Mouse (Mus musculus): ENCODE measurements around the gene Klhl41. TPM values are rescaled to one million over a fixed set of nuclear protein-coding genes. Genes with fewer than 3 reads are reported as not detected.
A peak's percentile ranks its signal among the peaks of the same experiment; 100 is the strongest.

Gene Klhl41
- polyA plus RNA-seq, 1 experiment from 2014 or later = 0.24 TPM

- H3K36me3 ChIP-seq (replicated peaks; ENCODE audit: control insufficient read depth, insufficient read depth) = no peaks in the 10 kb centered on the region
- H3K4me3 ChIP-seq (replicated peaks; ENCODE audit: low read length) = no peak overlapping the region
- no peak overlapping the region for H3K27ac ChIP-seq
- H3K4me2 ChIP-seq (replicated peaks) = no peak overlapping the region
- no peaks in the 10 kb centered on the region for H3K9me3 ChIP-seq (ENCODE audit: control insufficient read depth, low read length)
- no peaks in the 10 kb centered on the region for H3K27me3 ChIP-seq (ENCODE audit: control insufficient read depth, insufficient read depth, low read length)
- DNase-seq (ENCODE audit: low spot score) = no peak
- peaks cover 7% of the 10 kb centered on the region; the same call in 1 of the 2 replicates for H3K4me1 ChIP-seq (replicated peaks; ENCODE audit: control insufficient read depth, insufficient read depth, low read length)
- WGBS = 93% methylated on average over 11 of the region's 11 CpGs
- no peak overlapping the region for H3K9ac ChIP-seq
- ATAC-seq (ENCODE audit: low FRiP score) = no peak
Observed at GRCm38 (mm10) chr2:69644968-69645617, 24.8 kb upstream of the Klhl41 start.

- Histone ChIP-seq H3K4me2 (replicated peaks) (peak within 1 kb of the TSS; percentile 71), H3K27me3 (ENCODE audit: control insufficient read depth, insufficient read depth, low read length) (no peaks in the 10 kb centered on the region), H3K36me3 (replicated peaks; ENCODE audit: control insufficient read depth, insufficient read depth) (0 out of 2 replicates have a peak, but pooled peaks cover under 1% of the 10 kb centered on the region), H3K4me3 (replicated peaks; ENCODE audit: low read length) (peak within 1 kb of the TSS; percentile 66), H3K9me3 (ENCODE audit: control insufficient read depth, low read length) (no peaks in the 10 kb centered on the region), H3K9ac (peak within 1 kb of the TSS; percentile 75), H3K4me1 (replicated peaks; ENCODE audit: control insufficient read depth, insufficient read depth, low read length) (peaks cover 7% of the 10 kb centered on the region; the same call in 1 of the 2 replicates), H3K27ac (no peak within 1 kb of the TSS)
- ATAC-seq (ENCODE audit: low FRiP score) = peak; percentile 96
- DNase-seq (ENCODE audit: low spot score) = peak; percentile 87
- WGBS = 3% methylated on average over 43 of the region's 43 CpGs
Observed at GRCm38 (mm10) chr2:69646726-69647490, 23.0 kb upstream of the Klhl41 start, which contains the start of gene Bbs5. TSS of gene Bbs5 (plus strand) at chr2:69647171.

- Histone ChIP-seq H3K9me3 (ENCODE audit: control insufficient read depth, low read length) (no peaks in the 10 kb centered on the region), H3K27ac (no peak overlapping the region), H3K9ac (no peak overlapping the region), H3K27me3 (ENCODE audit: control insufficient read depth, insufficient read depth, low read length) (no peaks in the 10 kb centered on the region), H3K4me3 (replicated peaks; ENCODE audit: low read length) (no peak overlapping the region), H3K4me1 (replicated peaks; ENCODE audit: control insufficient read depth, insufficient read depth, low read length) (peaks cover 7% of the 10 kb centered on the region; the same call in 1 of the 2 replicates), H3K36me3 (replicated peaks; ENCODE audit: control insufficient read depth, insufficient read depth) (peaks cover 26% of the 10 kb centered on the region), H3K4me2 (replicated peaks) (no peak overlapping the region)
- no peak for ATAC-seq (ENCODE audit: low FRiP score)
- no peak for DNase-seq (ENCODE audit: low spot score)
- 88% methylated on average over 5 of the region's 5 CpGs for WGBS
Observed at GRCm38 (mm10) chr2:69649716-69650115, 20.2 kb upstream of the Klhl41 start.

- no peak overlapping the region for H3K27ac ChIP-seq
- WGBS = 93% methylated on average over 4 of the region's 4 CpGs
- ATAC-seq (ENCODE audit: low FRiP score) = no peak
- no peaks in the 10 kb centered on the region for H3K27me3 ChIP-seq (ENCODE audit: control insufficient read depth, insufficient read depth, low read length)
- no peak overlapping the region for H3K4me3 ChIP-seq (replicated peaks; ENCODE audit: low read length)
- H3K9me3 ChIP-seq (ENCODE audit: control insufficient read depth, low read length) = no peaks in the 10 kb centered on the region
- H3K4me2 ChIP-seq (replicated peaks) = no peak overlapping the region
- no peak overlapping the region for H3K9ac ChIP-seq
- no peak for DNase-seq (ENCODE audit: low spot score)
- peaks cover 84% of the 10 kb centered on the region for H3K36me3 ChIP-seq (replicated peaks; ENCODE audit: control insufficient read depth, insufficient read depth)
- no peaks in the 10 kb centered on the region for H3K4me1 ChIP-seq (replicated peaks; ENCODE audit: control insufficient read depth, insufficient read depth, low read length)
Observed at GRCm38 (mm10) chr2:69659326-69659725, 10.6 kb upstream of the Klhl41 start.

GRCm38 (mm10) chr2:69663827-69664476 is 6.0 kb upstream of the Klhl41 start:
- ATAC-seq (ENCODE audit: low FRiP score) (no peak), DNase-seq (ENCODE audit: low spot score) (no peak)
- H3K4me2 ChIP-seq (replicated peaks) = no peak overlapping the region
- H3K27me3 ChIP-seq (ENCODE audit: control insufficient read depth, insufficient read depth, low read length) = no peaks in the 10 kb centered on the region
- WGBS = 91% methylated on average over 13 of the region's 13 CpGs
- H3K27ac ChIP-seq = no peak overlapping the region
- H3K9me3 ChIP-seq (ENCODE audit: control insufficient read depth, low read length) = no peaks in the 10 kb centered on the region
- no peak overlapping the region for H3K4me3 ChIP-seq (replicated peaks; ENCODE audit: low read length)
- H3K36me3 ChIP-seq (replicated peaks; ENCODE audit: control insufficient read depth, insufficient read depth) = peaks cover 75% of the 10 kb centered on the region
- H3K4me1 ChIP-seq (replicated peaks; ENCODE audit: control insufficient read depth, insufficient read depth, low read length) = no peaks in the 10 kb centered on the region
- no peak overlapping the region for H3K9ac ChIP-seq

GRCm38 (mm10) chr2:69667656-69668055 is 2.3 kb upstream of the Klhl41 start:
- 95% methylated on average over 4 of the region's 4 CpGs for WGBS
- Histone ChIP-seq H3K27me3 (ENCODE audit: control insufficient read depth, insufficient read depth, low read length) (no peaks in the 10 kb centered on the region), H3K9me3 (ENCODE audit: control insufficient read depth, low read length) (no peaks in the 10 kb centered on the region), H3K9ac (no peak overlapping the region), H3K4me2 (replicated peaks) (no peak overlapping the region), H3K36me3 (replicated peaks; ENCODE audit: control insufficient read depth, insufficient read depth) (peaks cover 50% of the 10 kb centered on the region), H3K27ac (no peak overlapping the region), H3K4me1 (replicated peaks; ENCODE audit: control insufficient read depth, insufficient read depth, low read length) (no peaks in the 10 kb centered on the region), H3K4me3 (replicated peaks; ENCODE audit: low read length) (no peak overlapping the region)
- DNase-seq (ENCODE audit: low spot score) (no peak), ATAC-seq (ENCODE audit: low FRiP score) (no peak)

GRCm38 (mm10) chr2:69668414-69668813 is 1.5 kb upstream of the Klhl41 start:
- no peaks in the 10 kb centered on the region for H3K27me3 ChIP-seq (ENCODE audit: control insufficient read depth, insufficient read depth, low read length)
- H3K4me3 ChIP-seq (replicated peaks; ENCODE audit: low read length) = no peak overlapping the region
- no peaks in the 10 kb centered on the region for H3K4me1 ChIP-seq (replicated peaks; ENCODE audit: control insufficient read depth, insufficient read depth, low read length)
- WGBS = 63% methylated on average over 6 of the region's 6 CpGs
- DNase-seq (ENCODE audit: low spot score) (no peak), ATAC-seq (ENCODE audit: low FRiP score) (no peak)
- no peaks in the 10 kb centered on the region for H3K9me3 ChIP-seq (ENCODE audit: control insufficient read depth, low read length)
- H3K36me3 ChIP-seq (replicated peaks; ENCODE audit: control insufficient read depth, insufficient read depth) = peaks cover 43% of the 10 kb centered on the region
- no peak overlapping the region for H3K27ac ChIP-seq
- no peak overlapping the region for H3K4me2 ChIP-seq (replicated peaks)
- H3K9ac ChIP-seq = no peak overlapping the region

GRCm38 (mm10) chr2:69673723-69674122 is 3.8 kb downstream of the Klhl41 start:
- Histone ChIP-seq H3K4me2 (replicated peaks) (no peak overlapping the region), H3K9me3 (ENCODE audit: control insufficient read depth, low read length) (no peaks in the 10 kb centered on the region), H3K4me3 (replicated peaks; ENCODE audit: low read length) (no peak overlapping the region), H3K36me3 (replicated peaks; ENCODE audit: control insufficient read depth, insufficient read depth) (peaks cover 8% of the 10 kb centered on the region; the same call in 1 of the 2 replicates), H3K9ac (no peak overlapping the region), H3K27ac (no peak overlapping the region), H3K27me3 (ENCODE audit: control insufficient read depth, insufficient read depth, low read length) (no peaks in the 10 kb centered on the region), H3K4me1 (replicated peaks; ENCODE audit: control insufficient read depth, insufficient read depth, low read length) (no peaks in the 10 kb centered on the region)
- whole genome bisulfite sequencing = 69% methylated on average over 5 of the region's 5 CpGs
- ATAC-seq (ENCODE audit: low FRiP score) = no peak
- no peak for DNase-seq (ENCODE audit: low spot score)

GRCm38 (mm10) chr2:69675266-69675665 is 5.3 kb downstream of the Klhl41 start:
- no peak for DNase-seq (ENCODE audit: low spot score)
- no peak overlapping the region for H3K9ac ChIP-seq

More at GRCm38 (mm10) chr2:69675266-69675665, 5.3 kb downstream of the Klhl41 start:
- Histone ChIP-seq H3K9me3 (ENCODE audit: control insufficient read depth, low read length) (no peaks in the 10 kb centered on the region), H3K4me1 (replicated peaks; ENCODE audit: control insufficient read depth, insufficient read depth, low read length) (no peaks in the 10 kb centered on the region), H3K4me3 (replicated peaks; ENCODE audit: low read length) (no peak overlapping the region), H3K4me2 (replicated peaks) (no peak overlapping the region), H3K27me3 (ENCODE audit: control insufficient read depth, insufficient read depth, low read length) (no peaks in the 10 kb centered on the region), H3K27ac (no peak overlapping the region), H3K36me3 (replicated peaks; ENCODE audit: control insufficient read depth, insufficient read depth) (peaks cover 12% of the 10 kb centered on the region; the same call in 1 of the 2 replicates)
- 73% methylated on average over 9 of the region's 9 CpGs for WGBS
- no peak for ATAC-seq (ENCODE audit: low FRiP score)
